Mouse (Mus musculus) heart, postnatal 25 days (tissue): ENCODE results near the gene Card19. TPM values are rescaled to one million over a fixed set of nuclear protein-coding genes. Genes with fewer than 3 reads are reported as not detected.
A peak's percentile ranks its signal among the peaks of the same experiment; 100 is the strongest.

Experiments used
- DNase-seq: peaks from one replicate; pipeline ENCODE4 v3.0.0; 2022; ENCODE audit warnings: low spot score
- intact Hi-C: fragments of 180-260 bp; cut with DNase I; formaldehyde crosslinking; loops from one replicate; pipeline ENCODE4 v1.15.1; 2025
- total RNA-seq, 2 experiments: library from RNA; stranded (reverse); gene quantifications; 2 replicates each; pipeline ENCODE4 v1.2.3; 2021

Gene Card19
- 100 to 1,000 TPM; 152 to 154 TPM for total RNA-seq

DNA sequence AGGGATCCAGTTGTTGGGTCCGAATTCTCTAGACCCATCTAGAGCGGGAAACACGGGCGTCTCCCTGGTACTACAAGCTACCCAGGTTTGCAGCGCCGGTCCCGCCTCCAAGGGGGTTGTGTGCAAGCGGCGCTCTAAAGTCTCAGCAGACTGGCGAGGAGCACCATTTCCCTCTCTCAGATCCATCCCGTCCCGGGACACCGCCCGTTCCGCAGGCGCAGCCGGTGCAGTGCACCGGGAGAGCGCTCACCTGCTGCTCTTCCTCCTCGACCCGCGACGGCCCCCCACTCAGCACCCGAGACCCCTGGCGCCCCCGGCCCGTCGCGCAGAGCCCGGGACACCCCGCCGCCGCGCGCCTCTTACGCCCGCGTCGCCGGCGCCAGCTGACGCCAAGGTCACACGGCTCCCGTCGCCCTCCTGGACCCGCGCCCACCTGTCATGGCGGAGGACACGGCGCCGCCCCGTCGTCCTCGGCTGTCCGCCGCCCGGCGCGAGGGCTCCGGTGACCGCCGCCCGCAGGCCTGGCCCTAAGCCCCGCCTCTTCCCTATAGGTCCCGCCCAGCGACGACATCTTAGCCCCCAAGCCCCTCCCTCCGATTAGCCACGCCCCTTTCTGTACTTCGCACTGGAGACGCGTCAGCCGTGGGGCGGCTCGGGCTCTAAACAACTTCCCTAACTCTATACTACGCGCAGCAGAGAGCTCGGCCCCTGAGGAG lies at the start of gene Card19:
Gene Card19, minus strand, starts transcription at position 534 of the 716 bp plus-strand sequence.
- DNase-seq, result peak; percentile 93
- intact Hi-C loops, result loop anchor here (10.0 kb wide), 1 partner anchor 439 kb away; the partner anchor contains the start of genes Cenpp and Nol8

DNA sequence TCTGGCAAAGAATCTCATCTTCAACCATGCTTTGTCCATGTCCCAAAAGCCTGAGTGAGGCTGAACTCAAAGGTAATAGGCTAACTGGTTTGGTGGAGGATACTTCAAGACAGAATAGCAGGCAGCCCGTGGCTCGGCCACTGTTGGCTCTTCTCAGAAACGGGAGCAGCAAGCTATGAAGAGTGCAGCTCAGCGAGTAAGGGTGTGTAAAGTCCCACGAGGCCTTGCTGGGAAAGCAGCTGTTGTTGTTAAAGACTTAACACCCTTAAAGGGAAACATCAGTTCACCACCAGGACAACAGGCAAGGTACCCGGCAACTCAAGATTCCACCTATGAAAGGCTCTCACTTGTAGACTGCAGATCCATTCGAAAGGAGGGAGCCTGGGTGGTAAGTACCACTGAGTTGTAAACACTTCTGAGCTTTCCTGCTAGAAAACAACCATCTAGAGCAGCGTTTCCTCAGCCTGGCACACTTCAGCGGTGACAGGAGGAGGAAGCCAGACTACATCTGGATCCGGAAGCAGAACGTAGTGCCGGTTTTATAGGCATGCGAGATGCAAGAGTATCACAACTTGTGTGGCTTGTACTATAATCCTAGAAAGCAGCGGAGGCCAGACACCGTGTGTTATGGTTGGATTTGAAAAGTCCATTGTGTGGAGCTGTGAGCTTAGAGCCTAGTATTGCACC lies 44.3 kb upstream of the Card19 start:
- DNase-seq, result no peak
- intact Hi-C loops, result no loop called here

DNA sequence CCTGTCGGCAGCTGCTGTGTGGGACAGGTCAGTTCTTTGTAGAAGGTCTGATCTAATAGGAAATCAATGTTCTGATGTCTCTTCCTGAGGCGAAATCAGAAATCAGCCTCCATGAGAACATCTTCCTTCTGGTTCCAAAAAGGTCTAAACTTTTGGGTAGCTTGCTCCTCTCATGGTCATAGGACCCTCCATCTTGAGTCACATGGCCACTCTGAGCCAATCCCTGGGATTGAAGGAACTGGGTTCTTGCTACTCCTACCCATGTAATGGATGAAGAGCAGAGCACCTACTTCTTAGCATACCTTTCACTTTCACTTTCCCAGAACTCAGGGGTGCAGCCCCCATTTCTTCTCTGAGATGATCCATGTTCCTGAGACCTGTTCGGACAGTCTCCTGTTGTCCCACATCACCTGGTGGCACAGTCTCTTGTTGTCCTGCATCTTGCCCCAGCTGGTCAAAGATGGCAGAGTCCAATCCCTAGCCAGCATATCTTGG lies 42.0 kb upstream of the Card19 start:
- intact Hi-C loops, result no loop called here
- DNase-seq, result no peak

DNA sequence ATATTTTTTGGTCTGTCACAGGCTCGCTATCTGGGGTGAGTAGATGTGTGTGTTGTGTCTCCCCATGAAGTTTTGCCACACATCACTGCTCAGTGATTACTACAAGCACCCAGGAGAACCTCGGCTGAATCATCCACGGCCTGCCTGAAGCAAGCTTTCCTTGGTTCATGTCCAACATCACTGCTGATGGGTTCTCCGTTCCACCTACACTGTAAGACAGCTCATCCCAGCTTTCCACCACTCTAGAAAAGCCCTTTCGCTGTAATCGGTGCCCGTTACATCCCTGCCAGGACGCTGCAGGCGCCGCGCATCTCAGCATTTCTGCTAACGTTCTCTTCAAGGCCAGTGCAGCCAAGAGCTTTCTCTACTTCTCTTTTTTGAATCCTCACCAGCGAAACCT lies 36.9 kb upstream of the Card19 start:
- intact Hi-C loops, result no loop called here
- DNase-seq, result no peak

DNA sequence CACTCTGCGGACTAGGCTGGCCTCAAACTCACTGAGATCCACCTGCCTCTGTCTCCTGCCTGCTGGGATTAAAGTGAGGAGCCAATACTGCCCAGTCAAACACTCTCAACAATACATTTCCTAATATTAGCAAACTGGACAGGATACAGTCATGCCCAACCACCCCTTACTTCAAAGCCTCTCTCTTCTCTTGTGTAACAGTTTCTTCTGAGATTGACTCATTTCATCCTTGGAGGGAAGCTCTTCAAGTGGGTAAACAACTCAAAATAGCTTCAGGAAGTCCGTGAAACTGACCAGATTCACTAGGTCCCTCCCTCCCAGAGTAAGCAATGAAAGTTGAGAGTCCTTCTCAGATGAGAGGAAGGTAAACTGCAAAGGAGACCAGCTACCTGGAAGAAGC lies 36.3 kb upstream of the Card19 start:
- intact Hi-C loops, result no loop called here
- DNase-seq, result no peak

DNA sequence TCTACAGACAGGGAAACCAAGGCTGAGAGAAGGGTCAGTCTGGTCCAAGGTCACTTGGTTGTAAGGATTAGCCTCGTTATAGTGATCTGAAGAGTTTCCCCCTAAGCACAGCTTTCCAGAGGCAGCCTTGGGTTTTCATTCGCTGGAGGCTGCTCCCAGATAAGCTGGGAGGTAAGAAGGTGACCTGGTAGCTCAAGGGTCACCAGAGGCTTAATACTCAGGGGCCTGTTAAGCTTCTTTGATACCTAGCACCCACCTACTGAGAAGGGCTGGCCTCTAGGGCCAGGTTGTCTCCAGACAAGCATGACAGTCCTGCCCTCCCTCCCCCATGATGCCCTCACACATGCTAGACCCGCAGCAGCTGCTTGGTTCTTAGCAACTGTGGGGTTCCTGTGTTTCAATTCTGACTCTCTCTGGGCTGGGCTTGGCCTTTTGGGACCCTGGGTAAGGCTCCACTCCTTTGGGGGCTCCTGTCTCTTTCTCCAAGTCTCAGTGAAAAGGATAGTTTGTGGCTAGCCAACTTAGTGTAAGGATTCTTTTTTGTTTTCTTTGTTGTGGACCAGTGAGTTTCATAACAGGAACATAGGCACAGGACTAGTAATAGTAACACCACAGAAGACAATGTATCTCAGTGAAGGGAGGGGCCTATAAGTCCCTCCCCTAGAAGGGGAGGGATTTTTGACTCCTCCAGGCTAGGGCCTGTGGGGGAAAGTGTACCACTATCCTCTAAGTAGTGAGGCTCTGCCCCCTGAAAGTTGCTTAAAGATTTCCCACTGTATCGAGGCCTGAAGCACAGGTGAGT lies 35.1 kb upstream of the Card19 start:
- DNase-seq, result no peak
- intact Hi-C loops, result no loop called here

DNA sequence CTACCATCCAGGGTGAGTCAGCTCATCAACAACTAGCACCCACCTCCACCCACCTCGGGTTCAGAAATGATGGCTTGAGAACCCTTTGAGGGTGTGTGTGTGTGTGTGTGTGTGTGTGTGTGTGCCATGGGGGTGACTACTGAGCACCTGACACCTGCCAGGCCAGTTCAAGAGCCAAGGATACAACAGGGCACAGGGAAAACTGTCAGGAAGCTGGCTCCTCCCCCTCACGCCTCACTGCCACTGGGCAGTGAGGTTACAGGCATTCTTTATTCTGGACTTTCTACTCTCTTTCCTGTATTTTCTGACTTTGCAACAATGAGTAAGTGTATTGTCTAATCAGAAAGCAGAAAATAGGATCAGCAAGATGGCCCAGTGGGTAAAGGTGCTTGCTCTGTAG lies 33.8 kb upstream of the Card19 start:
- DNase-seq, result no peak
- intact Hi-C loops, result no loop called here

DNA sequence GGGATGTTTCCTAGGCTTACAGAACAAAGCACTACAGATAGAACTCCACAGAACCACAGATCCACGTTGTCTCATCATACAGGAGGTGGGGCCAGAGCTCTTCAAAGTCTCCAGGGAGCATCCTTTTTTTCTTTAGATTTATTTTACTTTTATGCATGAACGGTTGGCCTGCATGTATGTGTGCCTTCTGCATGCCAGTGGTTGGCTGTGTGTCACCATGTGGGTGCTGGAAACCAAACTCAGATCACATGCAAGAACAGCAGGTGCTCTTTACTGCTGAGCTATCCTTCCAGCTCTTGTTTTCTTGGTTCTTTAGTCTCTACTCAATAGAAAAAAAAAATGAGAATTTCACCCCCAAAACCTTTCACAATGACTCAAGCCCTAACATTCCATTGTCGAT lies 33.1 kb upstream of the Card19 start:
- no peak for DNase-seq
- intact Hi-C loops, result no loop called here

DNA sequence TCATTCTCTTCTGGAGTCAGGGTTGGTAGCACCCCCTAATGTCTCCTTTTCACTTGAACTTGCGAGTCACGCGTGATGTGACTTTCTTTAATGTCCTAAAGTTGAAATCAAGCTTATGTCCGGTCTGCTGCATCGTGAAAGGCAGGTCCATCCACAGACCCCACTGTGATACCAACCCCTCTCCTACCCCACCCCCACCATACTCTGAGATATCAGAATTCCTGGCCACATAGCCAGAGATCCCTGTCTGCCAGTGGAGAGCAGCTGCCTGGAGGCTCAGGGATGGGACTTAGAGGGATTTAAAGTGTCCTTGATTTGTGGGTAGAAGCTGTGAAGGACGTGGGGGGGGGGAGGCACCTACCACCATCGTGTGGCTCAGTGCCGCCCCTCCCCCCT lies 32.6 kb upstream of the Card19 start, which contains the start of gene Susd3:
Gene Susd3, minus strand, starts transcription at position 240 of the 396 bp plus-strand sequence.
- intact Hi-C loops, result no loop called here
- no peak for DNase-seq

DNA sequence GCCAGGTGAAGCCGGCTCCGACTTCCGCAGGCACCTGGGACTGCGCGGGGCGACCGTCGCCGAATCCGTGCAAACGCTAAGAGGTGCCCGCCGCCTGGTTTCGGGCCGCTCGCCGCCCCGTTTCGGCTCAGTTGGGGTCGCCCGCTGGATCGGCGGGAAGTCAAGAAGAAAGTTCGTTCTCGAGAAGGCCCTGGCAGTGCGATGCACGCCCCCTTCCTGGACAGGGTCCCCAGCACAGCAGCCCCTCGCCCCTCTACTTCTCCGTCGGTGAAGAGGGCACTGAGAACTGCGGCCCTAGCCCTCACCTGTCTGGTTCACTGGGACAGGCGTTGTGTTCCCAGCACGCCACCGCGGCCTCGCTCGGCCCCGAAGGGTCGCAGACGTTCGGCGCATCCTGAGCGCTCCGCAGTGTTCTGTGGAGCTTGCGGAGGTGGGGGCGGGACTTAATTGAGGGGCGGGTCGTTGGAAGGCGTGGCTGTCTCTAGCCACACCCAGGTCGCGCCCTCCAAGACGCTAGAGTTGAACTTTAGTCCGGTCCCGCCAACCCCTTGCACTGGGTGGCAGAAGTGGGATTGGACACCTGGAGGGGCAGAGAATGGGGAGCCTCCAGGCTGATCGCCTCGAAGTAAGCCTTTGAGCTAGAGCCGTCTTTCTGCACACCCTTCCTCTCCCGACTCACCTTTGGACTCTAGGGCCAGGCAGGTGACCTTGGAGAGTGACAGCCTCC lies 32.1 kb upstream of the Card19 start:
- intact Hi-C loops, result no loop called here
- DNase-seq, result no peak

DNA sequence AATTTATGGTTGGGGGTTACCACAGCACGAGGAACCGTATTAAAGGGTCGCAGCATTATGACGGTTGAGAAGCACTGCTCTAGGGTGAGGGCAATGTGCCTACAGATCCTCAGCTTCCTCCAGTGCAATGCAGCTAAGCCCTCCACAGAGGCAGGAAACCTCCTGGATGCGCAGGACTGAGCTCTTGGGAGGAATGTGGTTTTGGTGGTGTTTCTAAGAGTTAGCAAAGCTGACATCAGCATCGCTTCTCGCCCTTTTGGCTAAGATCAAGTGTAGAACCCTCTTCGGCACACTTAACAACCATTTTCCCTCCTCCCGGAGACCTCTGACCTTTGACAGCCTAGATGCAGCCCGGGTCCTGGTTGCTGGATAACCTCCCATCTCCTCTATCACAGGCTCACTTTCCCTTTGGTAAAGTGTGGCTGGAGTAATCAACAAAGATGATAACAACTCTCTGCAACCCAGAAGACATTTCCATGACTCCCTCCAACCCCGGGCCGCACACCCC lies 31.4 kb upstream of the Card19 start:
- intact Hi-C loops, result no loop called here
- no peak for DNase-seq

DNA sequence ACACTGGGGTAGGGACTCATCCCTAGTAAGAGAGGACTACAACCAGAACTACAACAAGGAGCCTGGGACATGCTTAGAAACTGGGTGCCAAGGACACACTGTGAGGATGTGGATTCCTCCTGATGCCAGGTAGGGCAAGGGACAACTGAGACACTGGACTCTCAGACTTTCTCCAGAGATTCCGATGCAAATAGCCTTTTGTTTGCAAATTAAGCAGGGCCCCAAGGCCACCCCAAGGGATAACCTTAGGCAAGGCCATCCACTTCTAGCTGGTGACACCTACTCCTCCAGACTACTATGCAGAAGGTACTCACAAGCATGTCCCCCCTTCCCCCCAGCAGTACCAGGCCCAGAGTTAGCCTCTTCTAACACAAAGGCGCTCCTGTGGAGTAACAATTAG lies 30.8 kb upstream of the Card19 start:
- intact Hi-C loops, result no loop called here

DNA sequence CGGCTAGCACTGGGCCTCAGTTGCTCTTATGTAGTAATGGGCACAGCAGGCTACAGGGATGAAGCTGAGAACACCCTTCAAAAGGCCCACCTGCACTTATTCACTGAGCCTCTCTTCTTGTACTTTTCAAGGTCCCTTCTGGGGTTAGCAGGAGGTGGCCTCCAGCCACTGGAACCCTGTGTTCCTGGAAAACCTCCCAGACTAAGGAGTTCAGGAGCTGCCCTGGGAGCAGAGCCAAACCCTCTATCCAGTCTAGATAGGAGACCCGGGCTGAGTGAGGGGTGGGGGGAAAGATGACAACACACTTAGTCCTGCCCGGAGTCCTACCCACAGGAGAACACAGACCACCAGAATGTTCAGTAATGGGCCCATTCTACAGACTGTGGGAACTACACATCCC lies 30.2 kb upstream of the Card19 start:
- no peak for DNase-seq
- intact Hi-C loops, result no loop called here

More for the DNA sequence above, 30.8 kb upstream of the Card19 start:
- no peak for DNase-seq

DNA sequence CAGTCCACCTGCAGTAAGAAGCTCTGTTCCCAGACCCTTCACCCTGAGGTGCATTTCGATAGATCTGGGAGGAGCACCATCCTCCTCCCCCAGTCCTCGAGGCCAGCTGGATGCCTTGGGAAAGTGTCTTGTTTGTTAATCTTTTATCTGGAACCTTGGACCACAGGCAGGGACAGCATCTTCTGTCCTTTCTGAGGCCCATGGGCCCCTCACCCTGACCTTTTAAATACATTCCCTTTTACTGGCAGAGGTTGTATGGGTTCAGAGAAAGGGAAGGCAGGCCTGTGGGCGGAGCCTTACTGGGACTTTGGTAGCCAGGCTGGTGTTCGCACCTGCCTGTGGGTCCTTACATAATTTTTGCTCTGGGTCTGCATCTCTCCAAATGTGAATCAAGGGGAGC lies 29.4 kb upstream of the Card19 start:
- intact Hi-C loops, result no loop called here
- DNase-seq, result no peak

DNA sequence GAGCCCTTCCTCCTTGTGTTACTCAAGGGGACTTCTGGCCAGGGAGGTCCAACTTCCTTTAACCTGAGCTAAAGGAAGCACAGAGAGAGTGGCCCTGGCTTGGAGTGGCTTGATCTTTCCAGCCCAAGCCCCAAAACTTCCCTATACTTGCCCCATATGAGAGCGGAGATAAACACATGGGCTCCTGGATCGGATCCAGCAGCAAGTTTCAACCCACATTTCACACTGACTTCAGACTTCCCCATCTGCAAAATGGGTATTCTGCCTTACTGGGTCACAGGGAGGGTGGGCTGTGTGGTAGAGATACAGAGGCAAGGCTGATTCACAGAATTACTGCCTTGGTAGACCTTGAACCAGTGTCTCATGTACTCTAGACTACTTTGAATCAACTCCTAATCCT lies 27.7 kb upstream of the Card19 start:
- intact Hi-C loops, result no loop called here
- no peak for DNase-seq

DNA sequence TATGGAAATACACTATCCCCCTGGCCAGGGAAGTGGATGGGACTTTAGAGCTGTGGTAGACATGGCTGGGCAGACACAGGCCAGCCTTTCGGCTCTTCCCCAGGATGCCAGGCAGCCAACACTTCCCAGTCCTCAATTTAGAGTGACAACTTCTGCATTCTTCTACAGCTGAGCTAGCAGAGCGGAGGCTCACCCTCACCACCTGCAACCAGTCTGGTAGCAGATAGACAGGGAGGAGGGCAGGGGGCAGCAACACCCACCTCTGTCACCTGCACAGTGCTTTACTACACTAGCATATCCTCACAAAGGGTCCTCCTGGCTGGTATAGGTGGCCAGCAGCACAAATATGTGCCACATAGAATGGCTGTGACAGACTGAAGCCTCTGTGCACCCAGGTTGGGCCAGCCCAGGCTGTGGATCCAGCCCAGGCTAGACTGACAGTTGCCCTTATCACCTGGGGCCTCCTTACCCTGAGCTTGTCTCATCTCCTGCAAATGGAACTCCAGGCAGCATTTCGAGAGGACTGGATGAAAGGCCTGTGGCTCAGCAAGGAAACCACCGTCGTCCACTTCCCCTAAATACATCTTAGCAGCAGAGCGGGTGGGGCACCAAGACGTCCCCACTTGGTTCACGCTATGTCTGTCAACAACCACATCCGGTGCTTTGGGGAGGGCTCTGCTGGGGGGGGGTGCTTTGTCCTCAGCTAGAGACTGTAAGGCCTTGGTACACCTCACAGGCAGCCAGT lies 26.7 kb upstream of the Card19 start:
- DNase-seq, result no peak
- intact Hi-C loops, result no loop called here

DNA sequence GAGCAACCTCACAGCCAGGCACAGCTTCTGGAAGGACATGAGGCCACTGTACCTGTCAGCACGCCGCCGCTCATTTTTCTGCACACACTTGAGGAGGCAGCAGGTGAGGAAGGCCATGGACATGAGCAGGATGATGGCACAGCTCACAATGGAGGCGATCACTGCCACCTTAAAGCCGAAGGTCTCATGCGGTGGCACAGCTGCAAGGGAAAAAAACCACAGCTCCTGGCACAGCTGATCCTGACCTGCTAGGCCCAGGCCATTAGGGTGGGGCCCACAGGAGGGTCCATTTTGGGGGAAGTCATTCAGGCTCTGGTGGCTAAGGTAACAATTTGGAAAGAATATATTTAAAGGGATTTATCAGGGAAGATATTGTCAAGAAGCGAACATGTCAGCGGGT lies 22.9 kb upstream of the Card19 start:
- intact Hi-C loops, result no loop called here
- no peak for DNase-seq

DNA sequence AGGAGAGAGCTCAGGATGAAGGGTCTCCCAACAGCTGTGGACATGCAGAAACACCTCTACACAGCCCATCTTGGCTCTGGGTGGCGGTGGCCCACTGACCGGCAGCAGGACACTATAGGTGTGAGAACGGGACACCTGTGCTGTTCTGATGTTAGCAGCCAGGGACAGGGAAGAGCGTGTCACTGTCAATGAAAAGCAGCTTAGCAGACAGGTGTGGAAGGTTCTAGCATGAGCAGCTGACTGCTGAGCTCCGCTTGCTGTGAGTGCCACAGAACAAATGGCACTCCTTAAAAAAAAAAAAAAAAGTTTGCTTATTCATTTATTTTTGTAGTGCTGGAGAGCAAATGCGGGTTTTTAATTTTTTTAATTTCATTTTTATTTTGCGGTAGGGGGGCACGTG lies 21.8 kb upstream of the Card19 start:
- intact Hi-C loops, result no loop called here
- DNase-seq, result no peak

DNA sequence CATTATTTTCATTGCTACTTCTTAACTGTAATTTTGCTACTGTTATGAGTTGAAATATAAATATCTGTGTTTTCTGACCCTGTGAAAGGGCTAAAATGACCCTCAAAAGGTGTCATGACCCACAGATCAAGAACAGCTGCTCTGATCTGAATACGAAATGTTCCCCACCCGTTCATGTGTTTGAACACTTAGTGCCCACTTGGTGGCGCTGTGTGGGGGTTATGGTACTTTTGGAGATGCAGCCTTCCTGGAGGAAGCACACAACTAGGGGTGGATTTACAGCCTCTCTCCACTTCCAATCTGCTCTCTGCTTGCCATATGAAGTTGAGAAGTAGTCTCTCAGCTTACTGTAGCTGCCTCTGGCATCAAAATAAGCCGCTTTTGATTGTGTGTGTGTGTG lies 18.9 kb upstream of the Card19 start:
- intact Hi-C loops, result no loop called here
- no peak for DNase-seq
